Comparison of ENCODE assay signal across 11 mouse cellular contexts in genomic region chr7:73423236-73423635, GRCm38 (mm10). TPM values are rescaled to one million over a fixed set of nuclear protein-coding genes. Genes with fewer than 3 reads are reported as not detected.
DNase-seq lines count a peak whose midpoint lies in the region; ATAC-seq and TF ChIP-seq lines count a peak whose summit lies in the region.
"Had no signal": no experiment of that assay in that cellular context is flagged by ENCODE, and none has a peak within 500 bp of the region (broad histone marks: within the 10 kb centered on the region; RNA-seq: fewer than 3 reads in every experiment).

No protein-coding gene starts in this region.

- ATAC-seq in midbrain, embryonic 14.5 days (ENCODE audit: low FRiP score, low TSS enrichment) = no peak

- no peak overlapping the region for H3K4me3 ChIP-seq in midbrain, embryonic 14.5 days (replicated peaks; ENCODE audit: low read depth, low read length)
- no peak overlapping the region for H3K4me3 ChIP-seq in cerebellum, adult 2 months (replicated peaks; ENCODE audit: insufficient read depth, low read depth, low read length)
- H3K4me3 ChIP-seq: megakaryocyte, embryonic 14.5 days had no signal

- 0 out of 2 replicates have a peak overlapping the region, but pooled peaks have one; percentile 41 for H3K27ac ChIP-seq in midbrain, embryonic 14.5 days (replicated peaks; ENCODE audit: low read depth, low read length)
- H3K27ac ChIP-seq in cerebellum, adult 2 months (ENCODE audit: insufficient read depth, low read length) = no peak overlapping the region
- H3K27ac ChIP-seq: liver, embryonic 14.5 days had no signal

- no peak for TF ChIP-seq CTCF in cerebellum, adult 2 months (IDR thresholded peaks at IDR 0.05; ENCODE audit: borderline replicate concordance, insufficient read depth, low read depth, low read length)

- H3K4me2 ChIP-seq in midbrain, embryonic 14.5 days (ENCODE audit: low read length) = no peak overlapping the region

- no peaks in the 10 kb centered on the region for H3K27me3 ChIP-seq in midbrain, embryonic 14.5 days (ENCODE audit: control insufficient read depth, insufficient read depth, low read length)
- no peaks in the 10 kb centered on the region for H3K27me3 ChIP-seq in cerebellum, adult 2 months (ENCODE audit: control insufficient read depth, insufficient read depth, low read length)

- TF ChIP-seq POLR2A in cerebellum, adult 2 months (IDR thresholded peaks at IDR 0.05; ENCODE audit: borderline replicate concordance, insufficient read depth, low read length) = no peak

- peaks cover 36% of the 10 kb centered on the region for H3K36me3 ChIP-seq in midbrain, embryonic 14.5 days (ENCODE audit: control insufficient read depth, insufficient read depth, low read length)

- peaks cover 8% of the 10 kb centered on the region; the same call in 1 of the 2 replicates for H3K4me1 ChIP-seq in midbrain, embryonic 14.5 days (ENCODE audit: control insufficient read depth, insufficient read depth, low read length)
- peaks cover 12% of the 10 kb centered on the region for H3K4me1 ChIP-seq in cerebellum, adult 2 months (ENCODE audit: control insufficient read depth, insufficient read depth, low read length)

- no peak overlapping the region for H3K9ac ChIP-seq in midbrain, embryonic 14.5 days (replicated peaks; ENCODE audit: low read length)
- H3K9ac ChIP-seq: liver, embryonic 14.5 days had no signal

- DNase-seq in adrenal gland, adult 8-10 months = peak; percentile 54
- DNase-seq in adrenal gland, adult 18-20 months (ENCODE audit: low spot score in 2 of 2) = no peak
- DNase-seq in kidney, adult 11 months = peak; percentile 33
- DNase-seq in kidney, adult 18-20 months = no peak
- peak; percentile 39 for DNase-seq in adrenal gland, postnatal 25 days
- no peak for DNase-seq in midbrain, embryonic 14.5 days
- DNase-seq in cerebellum, adult 2 months = no peak
- DNase-seq in cerebellum, postnatal 10 days = no peak

- H3K9me3 ChIP-seq in midbrain, embryonic 14.5 days (ENCODE audit: control insufficient read depth, low read length) = no peaks in the 10 kb centered on the region
- H3K9me3 ChIP-seq: megakaryocyte, embryonic 14.5 days had no signal

- WGBS in midbrain, embryonic 14.5 days = 73% methylated on average over 13 of the region's 13 CpGs
- WGBS in cerebellum, adult 2 months = 75% methylated on average over 13 of the region's 13 CpGs

RNA-seq across cellular contexts. Expression of gene Rgma, which starts 47.9 kb away (rescaled TPM):
- 10 to 100 TPM; 12.8 to 16.1 (median 14.0) TPM for total RNA-seq in adrenal gland, adult 8-10 months (2022)
- total RNA-seq in adrenal gland, adult 18-20 months (2021) = 10 to 100 TPM in 1 of 2 experiments, 1 to 10 TPM in 1; 8.1 to 12.1 TPM
- total RNA-seq in adrenal gland, postnatal 25 days (2021) = 7.7 and 9.9 TPM in 2 replicates
- polyA plus RNA-seq in midbrain, embryonic 14.5 days (2014; fragmentation: Nextera tagmentation; extraction: Ambion mirVana) = 46.4 and 59.4 TPM in 2 replicates
- 33.5 and 33.6 TPM in 2 replicates for polyA plus RNA-seq in cerebellum, adult 2 months (2012; rRNA removed)
- total RNA-seq: MEL had no signal

Comparison
In these comparisons a context has a peak if more than half of its experiments do, and no peak if none do; other contexts are left out.
1. DNase-seq: peak in adrenal gland, adult 8-10 months (single experiment), kidney, adult 11 months (single experiment) and adrenal gland, postnatal 25 days (single experiment); none in adrenal gland, adult 18-20 months (0 of 2), kidney, adult 18-20 months (single experiment), midbrain, embryonic 14.5 days (single experiment), cerebellum, adult 2 months (0 of 2) and cerebellum, postnatal 10 days (0 of 2).